In the genomic region with DNA sequence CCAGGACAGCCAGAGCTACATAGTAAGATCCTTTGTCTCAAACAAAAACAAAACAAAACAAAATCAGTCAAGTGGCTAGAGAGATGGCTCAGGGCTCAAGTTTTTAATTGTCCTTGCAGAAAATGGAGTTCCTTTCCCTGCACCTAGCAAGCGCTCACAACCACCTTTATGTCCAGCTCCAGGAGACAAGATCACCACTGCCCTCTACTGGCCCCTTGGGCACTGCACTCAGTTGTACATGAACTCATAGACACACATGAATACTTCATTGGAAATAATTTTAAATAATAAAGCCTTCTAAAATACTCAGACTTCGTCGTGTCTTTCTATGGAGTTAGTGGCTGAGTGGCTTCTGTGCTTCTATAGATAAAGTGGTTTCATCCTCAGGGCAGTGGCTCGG, we compare ENCODE assay signal across 9 mouse cellular contexts. TPM values are rescaled to one million over a fixed set of nuclear protein-coding genes. Genes with fewer than 3 reads are reported as not detected.
DNase-seq lines count a peak whose midpoint lies in the region; ATAC-seq and TF ChIP-seq lines count a peak whose summit lies in the region.
"Had no signal": no experiment of that assay in that cellular context is flagged by ENCODE, and none has a peak within 500 bp of the region (broad histone marks: within the 10 kb centered on the region; RNA-seq: fewer than 3 reads in every experiment).

No protein-coding gene starts in this region.

- no peak overlapping the region for H3K4me3 ChIP-seq in forebrain, postnatal 0 days (ENCODE audit: low read depth, low read length)
- no peak overlapping the region for H3K4me3 ChIP-seq in forebrain, embryonic 15.5 days
- H3K4me3 ChIP-seq in embryonic facial prominence, embryonic 14.5 days (ENCODE audit: low read depth, low read length), result no peak overlapping the region
- H3K4me3 ChIP-seq in stomach, postnatal 0 days (ENCODE audit: low read depth, low read length), result no peak overlapping the region
- H3K4me3 ChIP-seq: embryonic facial prominence, embryonic 13.5 days had no signal

- no peak overlapping the region for H3K27ac ChIP-seq in forebrain, postnatal 0 days (ENCODE audit: low read depth, low read length)
- H3K27ac ChIP-seq in forebrain, embryonic 15.5 days (replicated peaks), result no peak overlapping the region
- H3K27ac ChIP-seq in embryonic facial prominence, embryonic 14.5 days (replicated peaks; ENCODE audit: low read depth, low read length), result no peak overlapping the region
- H3K27ac ChIP-seq in stomach, postnatal 0 days (replicated peaks), result no peak overlapping the region
- H3K27ac ChIP-seq: embryonic facial prominence, embryonic 13.5 days had no signal

- H3K9ac ChIP-seq in forebrain, postnatal 0 days, result no peak overlapping the region
- H3K9ac ChIP-seq in forebrain, embryonic 15.5 days (replicated peaks), result no peak overlapping the region
- H3K9ac ChIP-seq in embryonic facial prominence, embryonic 14.5 days (ENCODE audit: low read depth, low read length), result no peak overlapping the region
- H3K9ac ChIP-seq in stomach, postnatal 0 days (ENCODE audit: low read length), result no peak overlapping the region
- H3K9ac ChIP-seq: embryonic facial prominence, embryonic 13.5 days had no signal

- no peaks in the 10 kb centered on the region for H3K4me1 ChIP-seq in forebrain, postnatal 0 days (ENCODE audit: insufficient read depth)
- peaks cover 6% of the 10 kb centered on the region; the same call in 1 of the 2 replicates for H3K4me1 ChIP-seq in forebrain, embryonic 15.5 days
- H3K4me1 ChIP-seq in embryonic facial prominence, embryonic 14.5 days (ENCODE audit: control insufficient read depth, insufficient read depth, low read length), result no peaks in the 10 kb centered on the region
- H3K4me1 ChIP-seq in stomach, postnatal 0 days (replicated peaks; ENCODE audit: control insufficient read depth, insufficient read depth), result no peaks in the 10 kb centered on the region

- no peaks in the 10 kb centered on the region for H3K27me3 ChIP-seq in forebrain, postnatal 0 days (ENCODE audit: insufficient read depth, low read length)
- H3K27me3 ChIP-seq in forebrain, embryonic 15.5 days, result peaks cover 17% of the 10 kb centered on the region
- no peaks in the 10 kb centered on the region; the same call in 1 of the 2 replicates for H3K27me3 ChIP-seq in embryonic facial prominence, embryonic 14.5 days (replicated peaks; ENCODE audit: control insufficient read depth, insufficient read depth, low read length)
- no peaks in the 10 kb centered on the region for H3K27me3 ChIP-seq in stomach, postnatal 0 days (ENCODE audit: control insufficient read depth, insufficient read depth, low read length)

- peak; percentile 62 for DNase-seq in forebrain, postnatal 0 days
- peak; percentile 78 for DNase-seq in A20 (ENCODE audit: low read depth, low spot score)
- peak; percentile 61 for DNase-seq in adrenal gland, adult 2 months
- peak; percentile 51 for DNase-seq in embryonic facial prominence, embryonic 14.5 days (ENCODE audit: low spot score)
- DNase-seq in kidney, postnatal 4 days, result peak; percentile 82 to 85
- DNase-seq in lung, postnatal 4 days, result peak; percentile 39 to 68
- peak; percentile 78 for DNase-seq in stomach, postnatal 0 days (ENCODE audit: low spot score)

- no peak for ATAC-seq in forebrain, postnatal 0 days
- ATAC-seq in forebrain, embryonic 15.5 days (replicated peaks), result no peak
- ATAC-seq in embryonic facial prominence, embryonic 14.5 days (ENCODE audit: low read depth), result no peak
- ATAC-seq in stomach, postnatal 0 days (ENCODE audit: low FRiP score, low TSS enrichment), result no peak

- no peaks in the 10 kb centered on the region for H3K9me3 ChIP-seq in forebrain, postnatal 0 days (ENCODE audit: low read length)
- no peaks in the 10 kb centered on the region for H3K9me3 ChIP-seq in forebrain, embryonic 15.5 days
- H3K9me3 ChIP-seq in embryonic facial prominence, embryonic 14.5 days (ENCODE audit: control insufficient read depth, low read length), result no peaks in the 10 kb centered on the region
- H3K9me3 ChIP-seq in stomach, postnatal 0 days (ENCODE audit: control insufficient read depth, low read length), result no peaks in the 10 kb centered on the region
- H3K9me3 ChIP-seq: embryonic facial prominence, embryonic 13.5 days had no signal

- H3K36me3 ChIP-seq in forebrain, postnatal 0 days (ENCODE audit: insufficient read depth), result no peaks in the 10 kb centered on the region
- H3K36me3 ChIP-seq in forebrain, embryonic 15.5 days, result no peaks in the 10 kb centered on the region
- H3K36me3 ChIP-seq in embryonic facial prominence, embryonic 14.5 days (ENCODE audit: control insufficient read depth, insufficient read depth, low read length), result no peaks in the 10 kb centered on the region
- no peaks in the 10 kb centered on the region for H3K36me3 ChIP-seq in stomach, postnatal 0 days (ENCODE audit: control insufficient read depth, insufficient read depth, low read length)
- H3K36me3 ChIP-seq: embryonic facial prominence, embryonic 13.5 days had no signal

- no peak overlapping the region for H3K4me2 ChIP-seq in forebrain, postnatal 0 days (ENCODE audit: low read depth)
- no peak overlapping the region for H3K4me2 ChIP-seq in forebrain, embryonic 15.5 days (replicated peaks)
- H3K4me2 ChIP-seq in embryonic facial prominence, embryonic 14.5 days (ENCODE audit: low read depth, low read length), result no peak overlapping the region
- no peak overlapping the region for H3K4me2 ChIP-seq in stomach, postnatal 0 days (replicated peaks; ENCODE audit: low read depth)
- H3K4me2 ChIP-seq: embryonic facial prominence, embryonic 13.5 days had no signal

- TF ChIP-seq CTCF in forebrain, postnatal 0 days (IDR thresholded peaks at IDR 0.05; ENCODE audit: low read depth), result peak; percentile 78
- TF ChIP-seq CTCF in stomach, postnatal 0 days (IDR thresholded peaks at IDR 0.05; ENCODE audit: low read depth), result peak; percentile 80

- WGBS in forebrain, postnatal 0 days, result 32% methylated on average over 4 of the region's 4 CpGs
- WGBS in forebrain, embryonic 15.5 days, result 30% methylated on average over 4 of the region's 4 CpGs
- 36% methylated on average over 4 of the region's 4 CpGs for WGBS in embryonic facial prominence, embryonic 14.5 days
- 53% methylated on average over 4 of the region's 4 CpGs for WGBS in stomach, postnatal 0 days

- TF ChIP-seq EP300 in stomach, postnatal 0 days (optimal IDR thresholded peaks at IDR 0.05), result no peak

RNA-seq across cellular contexts. Expression of a gene that starts 8.2 kb away (rescaled TPM):
- total RNA-seq in forebrain, postnatal 0 days (2014; rRNA removed), result 6.4 and 13.2 TPM in 2 replicates
- polyA plus RNA-seq in forebrain, postnatal 0 days (2015; fragmentation: Nextera tagmentation; extraction: Ambion mirVana), result 20.8 and 25.3 TPM in 2 replicates
- polyA plus RNA-seq in forebrain, embryonic 15.5 days (2015; fragmentation: Nextera tagmentation; extraction: Ambion mirVana), result 4.4 and 6.4 TPM in 2 replicates
- total RNA-seq in adrenal gland, adult 2 months (2021), result not detected
- polyA plus RNA-seq in adrenal gland, adult 2 months (2012; rRNA removed), result not detected in 2 replicates
- polyA plus RNA-seq in embryonic facial prominence, embryonic 14.5 days (2014; fragmentation: Nextera tagmentation; extraction: Ambion mirVana), result 3.9 and 20.3 TPM in 2 replicates
- 0.36 and 0.61 TPM in 2 replicates for polyA plus RNA-seq in stomach, postnatal 0 days (2015; fragmentation: Nextera tagmentation; extraction: Ambion mirVana)

RNA-seq across cellular contexts. Expression of a gene that starts 9.7 kb away (rescaled TPM):
- 8.6 and 9.5 TPM in 2 replicates for total RNA-seq in forebrain, postnatal 0 days (2014; rRNA removed)
- polyA plus RNA-seq in forebrain, postnatal 0 days (2015; fragmentation: Nextera tagmentation; extraction: Ambion mirVana), result 4.1 and 6.8 TPM in 2 replicates
- polyA plus RNA-seq in forebrain, embryonic 15.5 days (2015; fragmentation: Nextera tagmentation; extraction: Ambion mirVana), result 8.7 and 9.9 TPM in 2 replicates
- 1 to 10 TPM; 7.1 to 7.3 TPM for total RNA-seq in adrenal gland, adult 2 months (2021)
- 1.2 and 1.6 TPM in 2 replicates for polyA plus RNA-seq in adrenal gland, adult 2 months (2012; rRNA removed)
- 5.9 and 6.1 TPM in 2 replicates for polyA plus RNA-seq in embryonic facial prominence, embryonic 14.5 days (2014; fragmentation: Nextera tagmentation; extraction: Ambion mirVana)
- polyA plus RNA-seq in stomach, postnatal 0 days (2015; fragmentation: Nextera tagmentation; extraction: Ambion mirVana), result 2.8 and 3.4 TPM in 2 replicates

RNA-seq across cellular contexts. Expression of a gene that starts 17.2 kb away (rescaled TPM):
- not detected in 2 replicates for total RNA-seq in forebrain, postnatal 0 days (2014; rRNA removed)
- 0.13 TPM in 1 of 2 replicates, not detected in the other for polyA plus RNA-seq in forebrain, postnatal 0 days (2015; fragmentation: Nextera tagmentation; extraction: Ambion mirVana)
- polyA plus RNA-seq in forebrain, embryonic 15.5 days (2015; fragmentation: Nextera tagmentation; extraction: Ambion mirVana), result not detected in 2 replicates
- total RNA-seq in adrenal gland, adult 2 months (2021), result under 1 TPM; 0.26 to 0.45 TPM
- polyA plus RNA-seq in adrenal gland, adult 2 months (2012; rRNA removed), result not detected in 2 replicates
- polyA plus RNA-seq in embryonic facial prominence, embryonic 14.5 days (2014; fragmentation: Nextera tagmentation; extraction: Ambion mirVana), result not detected in 2 replicates
- 0.18 and 0.23 TPM in 2 replicates for polyA plus RNA-seq in stomach, postnatal 0 days (2015; fragmentation: Nextera tagmentation; extraction: Ambion mirVana)
- polyA plus RNA-seq: embryonic facial prominence, embryonic 13.5 days had no signal
